In the genomic region with DNA sequence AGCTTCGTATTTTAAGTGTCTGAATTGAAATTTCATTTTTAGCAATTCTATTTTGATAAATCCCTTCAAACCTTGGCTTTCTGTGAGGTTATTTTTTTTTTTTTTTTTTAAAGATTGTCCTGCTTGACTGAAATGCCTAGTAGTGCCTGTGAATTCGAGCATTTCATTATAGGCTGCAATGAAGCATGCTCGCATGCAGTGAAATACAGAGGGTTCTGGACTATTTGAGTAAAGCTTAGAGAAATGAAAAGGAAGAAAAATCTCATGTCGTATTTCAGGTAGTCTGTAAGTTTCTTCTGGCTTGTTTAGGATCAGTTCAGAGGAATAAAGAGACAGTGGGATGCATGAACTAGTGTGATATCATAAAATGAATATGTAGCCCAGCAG, we compare ENCODE assay signal across 19 mouse cellular contexts. TPM values are rescaled to one million over a fixed set of nuclear protein-coding genes. Genes with fewer than 3 reads are reported as not detected.
A peak's percentile ranks its signal among the peaks of the same experiment; 100 is the strongest.
DNase-seq lines count a peak whose midpoint lies in the region; ATAC-seq lines count a peak whose summit lies in the region.
"Had no signal": no experiment of that assay in that cellular context is flagged by ENCODE, and none has a peak within 500 bp of the region (broad histone marks: within the 10 kb centered on the region; RNA-seq: fewer than 3 reads in every experiment).

No protein-coding gene starts in this region.

- peak; percentile 62; the same call in 1 of the 2 replicates for ATAC-seq in frontal cortex, adult (ENCODE audit: low TSS enrichment)
- peak; percentile 67; the same call in 1 of the 2 replicates for ATAC-seq in midbrain, embryonic 14.5 days (ENCODE audit: low FRiP score, low TSS enrichment)
- no peak for ATAC-seq in kidney, embryonic 15.5 days (replicated peaks; ENCODE audit: low FRiP score)
- ATAC-seq: activated CD4-positive, CD25-positive, alpha-beta regulatory T cell, adult 4 months had no signal

- H3K27me3 ChIP-seq in midbrain, embryonic 14.5 days (ENCODE audit: control insufficient read depth, insufficient read depth, low read length) = no peaks in the 10 kb centered on the region
- H3K27me3 ChIP-seq in kidney, embryonic 15.5 days = no peaks in the 10 kb centered on the region
- H3K27me3 ChIP-seq: heart, embryonic 15.5 days; stomach, embryonic 15.5 days had no signal

- no peak for DNase-seq in frontal cortex, postnatal 36 days (ENCODE audit: low spot score in 2 of 2)
- DNase-seq in retina, postnatal 1 day = peak; percentile 31
- no peak for DNase-seq in retina, embryonic 14.5 days (ENCODE audit: low spot score)
- DNase-seq in midbrain, embryonic 14.5 days = no peak
- DNase-seq in urinary bladder, postnatal 25 days (ENCODE audit: low spot score) = no peak
- no peak for DNase-seq in lung, adult 18-20 months
- DNase-seq: adrenal gland, postnatal 10 days; gastrocnemius, postnatal 25 days; kidney, adult 11 months; liver; lung, adult 2 months; lung, postnatal 36 days had no signal

- H3K9ac ChIP-seq in midbrain, embryonic 14.5 days (replicated peaks; ENCODE audit: low read length) = peak overlapping the region; percentile 46; the same call in 1 of the 2 replicates
- no peak overlapping the region for H3K9ac ChIP-seq in kidney, embryonic 15.5 days
- H3K9ac ChIP-seq: heart, embryonic 15.5 days; stomach, embryonic 15.5 days had no signal

- peaks cover 13% of the 10 kb centered on the region for H3K36me3 ChIP-seq in midbrain, embryonic 14.5 days (ENCODE audit: control insufficient read depth, insufficient read depth, low read length)
- H3K36me3 ChIP-seq in kidney, embryonic 15.5 days = peaks cover 28% of the 10 kb centered on the region

- H3K4me3 ChIP-seq in midbrain, embryonic 14.5 days (replicated peaks; ENCODE audit: low read depth, low read length) = 0 out of 2 replicates have a peak overlapping the region, but pooled peaks have one; percentile 18
- no peak overlapping the region for H3K4me3 ChIP-seq in kidney, embryonic 15.5 days (replicated peaks)
- H3K4me3 ChIP-seq: heart, embryonic 15.5 days; stomach, embryonic 15.5 days had no signal

- 49% methylated on average over 4 of the region's 4 CpGs for WGBS in midbrain, embryonic 14.5 days
- WGBS in kidney, embryonic 15.5 days = 81% methylated on average over 4 of the region's 4 CpGs

- no peaks in the 10 kb centered on the region for H3K9me3 ChIP-seq in midbrain, embryonic 14.5 days (ENCODE audit: control insufficient read depth, low read length)
- no peaks in the 10 kb centered on the region for H3K9me3 ChIP-seq in kidney, embryonic 15.5 days (replicated peaks)
- H3K9me3 ChIP-seq: G1E; heart, embryonic 15.5 days; stomach, embryonic 15.5 days had no signal

- H3K4me2 ChIP-seq in midbrain, embryonic 14.5 days (ENCODE audit: low read length) = peak overlapping the region; percentile 41
- H3K4me2 ChIP-seq in kidney, embryonic 15.5 days = no peak overlapping the region
- H3K4me2 ChIP-seq: heart, embryonic 15.5 days; stomach, embryonic 15.5 days had no signal

- peaks cover 7% of the 10 kb centered on the region; the same call in 1 of the 2 replicates for H3K4me1 ChIP-seq in midbrain, embryonic 14.5 days (ENCODE audit: control insufficient read depth, insufficient read depth, low read length)
- no peaks in the 10 kb centered on the region for H3K4me1 ChIP-seq in kidney, embryonic 15.5 days
- H3K4me1 ChIP-seq: heart, embryonic 15.5 days; stomach, embryonic 15.5 days had no signal

- H3K27ac ChIP-seq in midbrain, embryonic 14.5 days (replicated peaks; ENCODE audit: low read depth, low read length) = peak overlapping the region; percentile 87
- no peak overlapping the region for H3K27ac ChIP-seq in kidney, embryonic 15.5 days
- H3K27ac ChIP-seq: heart, embryonic 15.5 days; kidney, postnatal 0 days; stomach, embryonic 15.5 days had no signal

RNA-seq across cellular contexts. Expression of gene Vps41, which starts 27.2 kb away (rescaled TPM):
- 120 and 144 TPM in 2 replicates for polyA plus RNA-seq in midbrain, embryonic 14.5 days (2014; fragmentation: Nextera tagmentation; extraction: Ambion mirVana)
- polyA plus RNA-seq in kidney, embryonic 15.5 days (2015; fragmentation: Nextera tagmentation; extraction: Ambion mirVana) = 59.0 and 61.1 TPM in 2 replicates
